Mouse (Mus musculus) cerebellum, postnatal 14 days (tissue): ENCODE measurements around the gene Fanca.

ENCODE experiments used
- DNase-seq, 2 experiments: peaks; one replicate each; pipeline ENCODE4 v3.0.0; 2021; ENCODE audit warnings: mixed read lengths in 2 of 2

Fanca gene

GRCm38 (mm10) chr8:123318467-123318911, at the start of gene Fanca:
Gene Fanca (minus strand): TSS chr8:123318576.
- peak; percentile 94 for DNase-seq

DNA sequence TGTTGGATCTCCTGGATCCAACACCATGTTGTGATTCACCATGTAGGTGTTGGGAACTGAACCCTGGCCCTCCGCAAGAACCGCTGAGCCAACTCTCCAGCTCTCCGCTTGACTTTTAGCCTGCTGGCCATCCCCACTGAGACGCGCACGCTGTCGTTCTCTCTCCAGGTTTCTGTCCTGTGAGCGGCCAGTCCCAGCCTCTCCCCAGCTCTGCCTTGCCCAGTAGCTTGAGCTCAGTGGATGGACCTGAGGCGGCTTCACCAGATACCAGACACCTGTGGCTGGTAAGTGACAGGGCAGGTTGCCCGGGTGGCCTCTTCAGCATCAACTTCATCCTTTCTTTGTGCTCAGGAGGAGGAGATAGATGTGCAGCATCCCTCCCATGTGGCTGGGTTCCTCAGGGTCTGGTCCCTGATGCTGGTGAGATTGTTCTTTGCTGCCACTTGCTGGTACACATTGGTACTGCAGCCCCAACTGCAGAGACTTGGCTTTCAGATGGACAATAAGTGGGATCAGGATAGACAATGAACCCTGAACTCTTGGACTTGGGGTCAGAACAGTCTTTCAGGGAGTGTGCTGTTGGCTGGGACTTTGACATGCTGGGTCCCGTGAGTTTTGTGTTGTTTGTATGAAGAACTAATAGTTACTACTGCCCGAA, 42.8 kb upstream of the Fanca start:
- peak; percentile 91 for DNase-seq

- no peak for DNase-seq
Observed at GRCm38 (mm10) chr8:123353216-123353615, 34.8 kb upstream of the Fanca start.

GRCm38 (mm10) chr8:123352786-123353185, 34.4 kb upstream of the Fanca start:
- DNase-seq = peak; percentile 35 to 69

DNA sequence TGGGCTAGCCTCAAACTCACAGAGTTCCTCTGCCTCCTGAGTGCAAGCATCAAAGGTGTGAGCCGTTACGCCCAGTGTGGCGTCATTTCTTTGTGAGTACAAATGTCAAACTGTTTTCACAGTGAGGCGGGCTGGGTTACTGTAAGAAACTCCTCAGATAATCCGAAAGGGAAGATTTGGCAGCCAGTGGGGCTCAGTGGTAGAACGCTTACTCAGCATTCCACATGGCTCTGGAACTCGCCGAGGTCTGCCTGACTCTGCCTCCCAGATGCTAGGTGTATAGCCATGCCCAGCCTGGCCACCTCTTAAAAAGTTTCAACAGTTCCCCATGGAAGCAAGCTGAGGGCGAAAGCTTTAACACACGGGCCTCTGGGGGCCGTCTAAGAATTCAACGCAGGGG, 33.7 kb upstream of the Fanca start:
- no peak for DNase-seq

GRCm38 (mm10) chr8:123349073-123349472, 30.7 kb upstream of the Fanca start:
- DNase-seq = no peak

DNA sequence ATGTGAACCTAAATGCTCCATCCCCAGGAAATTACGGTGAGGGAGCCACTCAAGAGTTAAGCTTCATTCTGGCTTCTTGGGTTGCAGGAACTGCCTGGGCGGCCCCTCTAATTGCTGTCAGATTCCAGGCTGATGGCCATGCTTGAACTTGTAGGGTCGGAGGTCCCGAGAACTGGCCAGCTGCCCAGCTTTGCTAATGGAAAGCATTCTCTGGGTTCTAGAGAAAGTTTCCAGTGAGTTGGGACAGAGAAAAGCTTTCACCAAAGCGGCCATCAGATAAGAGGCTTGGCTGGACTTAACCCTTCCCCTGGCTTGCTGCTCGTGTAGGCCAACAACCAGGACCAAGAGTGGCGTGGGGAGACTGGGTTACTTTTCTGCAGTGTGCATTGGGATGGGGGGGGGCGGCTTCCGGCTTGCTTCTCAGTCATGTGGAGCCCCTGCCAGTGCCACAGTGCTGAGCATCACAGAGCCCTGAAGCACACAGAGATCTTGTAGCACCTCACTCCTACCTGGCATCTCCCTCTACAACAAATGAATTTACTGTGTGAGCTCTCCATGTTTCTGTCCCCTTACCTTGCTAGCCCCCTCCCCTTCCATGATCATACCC, 30.0 kb upstream of the Fanca start:
- DNase-seq = peak in 1 of 2 experiments; percentile 33

DNA sequence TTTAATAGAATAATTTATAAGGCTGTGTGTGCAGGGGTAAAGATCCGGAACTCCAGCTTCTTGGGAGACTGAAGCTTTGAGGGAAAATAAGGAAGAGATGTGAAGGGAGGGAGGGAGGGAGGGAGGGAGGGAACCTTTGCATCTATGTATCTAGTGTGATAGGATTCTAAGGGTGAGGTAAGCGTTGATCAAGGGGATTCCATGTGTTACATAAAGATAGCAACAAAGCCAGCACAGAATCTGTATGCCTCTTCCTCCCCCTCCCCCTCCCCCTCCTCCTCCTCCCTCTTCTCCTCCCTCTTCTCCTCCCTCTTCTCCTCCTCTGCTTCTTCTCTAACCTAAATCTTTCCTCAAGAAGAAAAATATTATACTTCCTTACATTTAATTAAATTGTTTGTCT, 28.9 kb upstream of the Fanca start:
- no peak for DNase-seq

- DNase-seq = no peak
Observed at GRCm38 (mm10) chr8:123345856-123346255, 27.5 kb upstream of the Fanca start.

- DNase-seq = no peak
Observed at GRCm38 (mm10) chr8:123345135-123345534, 26.8 kb upstream of the Fanca start.

GRCm38 (mm10) chr8:123343422-123343821, 25.0 kb upstream of the Fanca start:
- no peak for DNase-seq

GRCm38 (mm10) chr8:123342911-123343310, 24.5 kb upstream of the Fanca start:
- no peak for DNase-seq

DNA sequence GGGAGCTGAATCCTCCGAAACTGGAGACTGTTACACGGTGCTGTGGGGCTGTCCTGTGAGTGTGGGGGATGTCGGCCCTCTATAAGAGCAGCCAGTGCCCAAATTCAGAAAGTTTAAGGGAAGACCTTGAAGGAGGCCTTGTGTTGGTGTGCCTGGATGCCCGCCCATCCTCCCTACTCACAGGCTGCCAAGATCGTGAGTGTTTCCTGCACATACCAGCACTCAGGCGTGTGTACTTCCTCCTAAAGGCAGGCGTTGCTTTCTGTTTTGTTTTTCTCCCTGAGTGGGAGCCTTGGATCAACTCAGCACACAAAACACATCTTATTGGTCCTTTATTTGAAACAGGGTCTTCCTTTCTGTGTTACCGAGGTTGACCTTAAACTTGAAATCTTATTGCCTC, 23.9 kb upstream of the Fanca start:
- DNase-seq = no peak

GRCm38 (mm10) chr8:123341040-123342015, 23.0 kb upstream of the Fanca start:
- DNase-seq = no peak

DNA sequence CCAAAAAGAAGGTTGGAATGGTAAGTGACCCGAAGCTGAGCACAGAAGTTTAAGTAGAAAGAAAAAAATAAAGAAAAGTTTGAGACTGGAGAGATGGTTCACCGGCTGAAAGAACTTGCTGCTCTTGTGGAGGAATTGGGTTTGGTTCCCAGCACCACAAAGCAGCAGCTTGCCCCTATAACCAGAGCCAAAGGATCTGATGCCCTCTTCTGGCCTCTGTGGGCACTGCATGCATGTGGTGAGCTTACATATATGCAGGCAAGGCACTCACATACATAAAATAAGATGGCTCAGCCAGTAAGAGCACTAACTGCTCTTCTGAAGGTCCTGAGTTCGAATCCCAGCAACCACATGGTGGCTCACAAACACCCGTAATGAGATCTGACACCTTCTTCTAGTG, 21.7 kb upstream of the Fanca start:
- DNase-seq = peak in 1 of 2 experiments; percentile 31

- no peak for DNase-seq
Observed at GRCm38 (mm10) chr8:123337475-123337874, 19.1 kb upstream of the Fanca start.

DNA sequence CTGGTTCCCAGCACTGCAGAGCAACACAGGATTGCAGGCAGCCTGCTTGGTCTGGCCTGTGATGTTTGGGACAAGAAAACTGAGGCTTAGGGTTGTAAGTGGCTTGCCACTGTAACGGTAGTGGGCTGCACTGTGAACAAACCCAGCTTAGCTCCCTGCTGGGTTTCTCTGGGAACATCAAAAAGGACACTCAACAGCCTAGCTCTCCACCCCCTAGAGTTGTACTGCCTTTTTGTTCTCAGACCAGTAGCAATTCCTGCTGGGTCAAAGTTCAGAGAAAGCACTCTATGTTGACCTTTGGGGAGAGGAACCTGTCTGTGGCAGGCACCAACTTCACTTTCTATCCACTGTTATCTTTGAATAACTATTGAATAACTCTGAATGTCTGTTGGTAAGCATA, 16.1 kb upstream of the Fanca start:
- no peak for DNase-seq

- peak; percentile 25 to 35 for DNase-seq
Observed at GRCm38 (mm10) chr8:123333864-123334263, 15.5 kb upstream of the Fanca start.

DNA sequence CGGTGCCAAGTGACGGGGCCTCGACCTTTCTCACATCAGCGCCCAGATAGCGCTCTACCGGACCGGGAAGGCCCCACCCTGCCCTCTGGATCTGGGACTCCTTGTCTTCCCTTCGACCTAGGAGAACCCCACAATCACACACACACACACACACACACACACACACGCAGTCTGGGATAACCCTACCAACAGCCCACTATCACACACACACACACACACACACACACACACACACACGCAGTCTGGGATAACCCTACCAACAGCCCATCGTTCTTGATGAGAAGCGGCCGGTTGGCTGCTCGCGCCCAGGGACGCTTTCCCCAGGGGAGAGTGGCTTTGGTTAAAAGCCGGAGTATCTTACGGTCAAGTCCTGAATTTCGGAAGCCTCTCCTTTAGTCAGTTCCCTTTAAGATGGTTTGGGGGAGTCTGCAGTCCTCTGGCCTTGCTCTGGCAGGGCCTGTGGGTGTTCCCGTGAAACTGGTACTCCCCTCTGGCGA, 14.8 kb upstream of the Fanca start:
- DNase-seq = peak in 1 of 2 experiments; percentile 59

DNA sequence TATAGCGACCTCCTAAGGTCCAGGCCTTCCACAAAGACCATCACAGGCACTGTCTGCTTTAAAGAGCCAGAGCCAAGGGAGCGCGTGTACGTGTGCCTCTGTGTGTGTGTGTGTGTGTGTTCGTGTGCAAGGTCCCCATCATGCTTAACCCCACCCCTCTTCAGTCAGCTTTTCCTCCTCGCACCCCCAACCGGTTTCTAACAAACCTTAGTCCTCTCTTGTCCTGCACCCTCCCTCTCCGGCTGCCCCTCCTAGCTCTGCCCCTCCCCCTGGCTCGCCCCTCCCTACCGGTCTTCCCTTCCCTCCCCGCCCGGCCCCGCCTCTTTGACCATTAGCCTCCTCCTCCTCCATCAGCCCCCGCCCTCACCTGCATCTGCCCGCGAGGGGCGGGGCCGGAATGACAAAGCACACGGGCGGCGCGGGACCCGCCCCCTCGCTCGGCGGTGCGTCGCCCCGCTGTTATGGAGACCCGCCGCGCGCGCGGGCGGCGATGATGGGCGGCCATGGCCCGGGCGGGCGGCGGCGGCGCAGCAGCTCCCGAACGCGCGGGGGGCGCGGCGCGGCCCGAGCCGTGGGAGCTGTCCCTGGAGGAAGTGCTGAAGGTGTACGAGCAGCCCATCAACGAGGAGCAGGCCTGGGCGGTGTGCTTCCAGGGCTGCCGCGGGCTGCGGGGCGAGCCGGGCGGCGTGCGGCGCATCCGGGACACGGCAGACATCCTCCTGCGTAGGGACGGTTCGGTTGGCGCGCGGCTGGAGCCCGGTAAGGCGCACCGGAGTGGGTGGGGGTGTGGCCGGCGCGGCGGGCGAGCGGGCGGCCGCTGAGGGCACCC, 14.1 kb upstream of the Fanca start, which contains the start of gene Spire2:
Spire2 (plus strand) TSS at position 452 of the 829 bp plus-strand sequence.
- DNase-seq = peak; percentile 86

GRCm38 (mm10) chr8:123331810-123332209, 13.4 kb upstream of the Fanca start:
- no peak for DNase-seq

DNA sequence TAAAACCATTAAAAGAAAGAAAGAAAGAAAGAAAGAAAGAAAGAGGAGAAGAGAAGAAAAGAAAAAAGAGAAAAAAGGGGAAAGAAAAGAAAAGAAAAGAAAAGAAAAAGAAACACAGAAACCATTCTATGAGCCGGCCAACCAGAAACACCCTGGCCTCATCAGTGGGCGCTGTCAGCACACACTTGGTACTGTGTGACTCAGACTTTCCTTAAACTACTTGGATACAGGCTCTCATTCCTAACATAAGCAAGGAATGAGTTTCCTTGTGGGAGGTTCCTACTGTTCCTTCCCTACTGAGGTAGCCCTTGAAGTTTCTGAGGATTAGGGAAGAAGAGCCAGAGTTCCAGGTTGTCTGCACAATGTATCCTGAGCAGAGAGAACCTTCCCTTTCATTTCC, 12.9 kb upstream of the Fanca start:
- DNase-seq = no peak
